18 mouse cellular contexts compared by ENCODE assay signal in genomic region chr2:178631966-178632365, GRCm38 (mm10).
DNase-seq lines count a peak whose midpoint lies in the region; ATAC-seq lines count a peak whose summit lies in the region.
"Had no signal": no experiment of that assay in that cellular context is flagged by ENCODE, and none has a peak within 500 bp of the region (broad histone marks: within the 10 kb centered on the region; RNA-seq: fewer than 3 reads in every experiment).

No protein-coding gene starts in this region.

- H3K27me3 ChIP-seq in forebrain, embryonic 12.5 days = peaks cover 7% of the 10 kb centered on the region; the same call in 1 of the 2 replicates
- no peaks in the 10 kb centered on the region for H3K27me3 ChIP-seq in forebrain, embryonic 15.5 days
- no peaks in the 10 kb centered on the region for H3K27me3 ChIP-seq in kidney, embryonic 14.5 days (ENCODE audit: control insufficient read depth, insufficient read depth, low read length)
- H3K27me3 ChIP-seq: embryonic facial prominence, embryonic 12.5 days; midbrain, embryonic 13.5 days; stomach, embryonic 15.5 days had no signal

- H3K36me3 ChIP-seq in forebrain, embryonic 12.5 days (replicated peaks) = no peaks in the 10 kb centered on the region
- no peaks in the 10 kb centered on the region for H3K36me3 ChIP-seq in forebrain, embryonic 15.5 days
- no peaks in the 10 kb centered on the region for H3K36me3 ChIP-seq in kidney, embryonic 14.5 days (ENCODE audit: control insufficient read depth, insufficient read depth, low read length)
- H3K36me3 ChIP-seq: embryonic facial prominence, embryonic 12.5 days; midbrain, embryonic 13.5 days; stomach, embryonic 15.5 days had no signal

- ATAC-seq in forebrain, embryonic 12.5 days (ENCODE audit: low FRiP score) = no peak
- no peak for ATAC-seq in forebrain, embryonic 15.5 days (replicated peaks)
- no peak for ATAC-seq in kidney, embryonic 14.5 days (ENCODE audit: low FRiP score, low TSS enrichment)
- ATAC-seq: forebrain, embryonic 16.5 days; intestine, postnatal 0 days; midbrain, embryonic 13.5 days had no signal

- H3K9ac ChIP-seq in forebrain, embryonic 12.5 days = no peak overlapping the region
- no peak overlapping the region for H3K9ac ChIP-seq in forebrain, embryonic 15.5 days (replicated peaks)
- no peak overlapping the region for H3K9ac ChIP-seq in kidney, embryonic 14.5 days (ENCODE audit: low read depth, low read length)
- H3K9ac ChIP-seq: embryonic facial prominence, embryonic 12.5 days; liver, embryonic 14.5 days; midbrain, embryonic 13.5 days; stomach, embryonic 15.5 days had no signal

- no peaks in the 10 kb centered on the region for H3K9me3 ChIP-seq in forebrain, embryonic 12.5 days
- H3K9me3 ChIP-seq in forebrain, embryonic 15.5 days = no peaks in the 10 kb centered on the region
- H3K9me3 ChIP-seq in kidney, embryonic 14.5 days (ENCODE audit: control insufficient read depth, low read length) = no peaks in the 10 kb centered on the region
- H3K9me3 ChIP-seq: embryonic facial prominence, embryonic 12.5 days; midbrain, embryonic 13.5 days; stomach, embryonic 15.5 days had no signal

- peaks cover 42% of the 10 kb centered on the region for H3K4me1 ChIP-seq in forebrain, embryonic 12.5 days
- H3K4me1 ChIP-seq in forebrain, embryonic 15.5 days = peaks cover 46% of the 10 kb centered on the region
- H3K4me1 ChIP-seq in kidney, embryonic 14.5 days (ENCODE audit: control insufficient read depth, insufficient read depth, low read length) = peaks cover 24% of the 10 kb centered on the region

- H3K27ac ChIP-seq in forebrain, embryonic 12.5 days = 0 out of 2 replicates have a peak overlapping the region, but pooled peaks have one; percentile 19
- no peak overlapping the region for H3K27ac ChIP-seq in forebrain, embryonic 15.5 days (replicated peaks)
- no peak overlapping the region for H3K27ac ChIP-seq in kidney, embryonic 14.5 days (ENCODE audit: low read depth, low read length)
- H3K27ac ChIP-seq: hindbrain, postnatal 0 days; liver, embryonic 14.5 days; midbrain, embryonic 13.5 days; stomach, embryonic 15.5 days had no signal

- H3K4me2 ChIP-seq in forebrain, embryonic 12.5 days = no peak overlapping the region
- no peak overlapping the region for H3K4me2 ChIP-seq in forebrain, embryonic 15.5 days (replicated peaks)
- H3K4me2 ChIP-seq in kidney, embryonic 14.5 days (replicated peaks; ENCODE audit: low read depth, low read length) = no peak overlapping the region
- H3K4me2 ChIP-seq: embryonic facial prominence, embryonic 12.5 days; midbrain, embryonic 13.5 days; stomach, embryonic 15.5 days had no signal

- DNase-seq in kidney, postnatal 4 days = peak; percentile 47
- peak; percentile 44 for DNase-seq in right cerebral cortex, postnatal 4 days
- DNase-seq in right cerebral cortex, adult 2 months (ENCODE audit: low spot score in 2 of 2) = no peak
- no peak for DNase-seq in thymus, postnatal 25 days
- DNase-seq: cerebellum, adult 2 months; right cerebral cortex, postnatal 25 days had no signal

- H3K4me3 ChIP-seq in forebrain, embryonic 12.5 days (replicated peaks) = no peak overlapping the region
- no peak overlapping the region for H3K4me3 ChIP-seq in forebrain, embryonic 15.5 days
- H3K4me3 ChIP-seq in kidney, embryonic 14.5 days (ENCODE audit: low read length) = no peak overlapping the region
- H3K4me3 ChIP-seq: embryonic facial prominence, embryonic 12.5 days; erythroblast, embryonic 14.5 days; midbrain, embryonic 13.5 days; myocyte; stomach, embryonic 15.5 days had no signal

- 76% methylated on average over 12 of the region's 12 CpGs for WGBS in forebrain, embryonic 12.5 days
- 52% methylated on average over 12 of the region's 12 CpGs for WGBS in forebrain, embryonic 15.5 days
- 75% methylated on average over 12 of the region's 12 CpGs for WGBS in kidney, embryonic 14.5 days

Comparison
In these comparisons a context has a peak if more than half of its experiments do, and no peak if none do; other contexts are left out.
1. DNase-seq: peak in kidney, postnatal 4 days (2 of 2) and right cerebral cortex, postnatal 4 days (single experiment); none in right cerebral cortex, adult 2 months (0 of 2) and thymus, postnatal 25 days (single experiment).